8 mouse cellular contexts compared by ENCODE assay signal in genomic region chr19:4097441-4097825, GRCm38 (mm10). TPM values are rescaled to one million over a fixed set of nuclear protein-coding genes. Genes with fewer than 3 reads are reported as not detected.
DNase-seq lines count a peak whose midpoint lies in the region; ATAC-seq lines count a peak whose summit lies in the region.

No protein-coding gene starts in this region.

- under 1% methylated on average over 21 of the region's 21 CpGs for WGBS in forebrain, embryonic 13.5 days
- under 1% methylated on average over 21 of the region's 21 CpGs for WGBS in kidney, embryonic 16.5 days

- no peaks in the 10 kb centered on the region for H3K9me3 ChIP-seq in forebrain, embryonic 13.5 days (replicated peaks)
- no peaks in the 10 kb centered on the region for H3K9me3 ChIP-seq in kidney, embryonic 16.5 days (ENCODE audit: low read length)

- H3K4me1 ChIP-seq in forebrain, embryonic 13.5 days = peaks cover 56% of the 10 kb centered on the region
- peaks cover 45% of the 10 kb centered on the region for H3K4me1 ChIP-seq in kidney, embryonic 16.5 days (ENCODE audit: insufficient read depth, low read length)

- H3K9ac ChIP-seq in forebrain, embryonic 13.5 days = peak overlapping the region; percentile 68
- peak overlapping the region; percentile 70 for H3K9ac ChIP-seq in kidney, embryonic 16.5 days (replicated peaks; ENCODE audit: low read length)

- peaks cover 30% of the 10 kb centered on the region for H3K27me3 ChIP-seq in forebrain, embryonic 13.5 days
- peaks cover 25% of the 10 kb centered on the region for H3K27me3 ChIP-seq in kidney, embryonic 16.5 days (ENCODE audit: insufficient read depth, low read length)

- peak overlapping the region; percentile 88 for H3K27ac ChIP-seq in forebrain, embryonic 13.5 days
- peak overlapping the region; percentile 88 for H3K27ac ChIP-seq in kidney, embryonic 16.5 days (ENCODE audit: low read length)

- H3K4me3 ChIP-seq in forebrain, embryonic 13.5 days = peak overlapping the region; percentile 60
- peak overlapping the region; percentile 70 for H3K4me3 ChIP-seq in kidney, embryonic 16.5 days (ENCODE audit: low read length)

- H3K4me2 ChIP-seq in forebrain, embryonic 13.5 days = peak overlapping the region; percentile 68
- H3K4me2 ChIP-seq in kidney, embryonic 16.5 days (replicated peaks; ENCODE audit: low read depth, low read length) = peak overlapping the region; percentile 87

- peak; percentile 85 for DNase-seq in layer of hippocampus, adult 9-11 months
- no peak for DNase-seq in layer of hippocampus, postnatal 10 days (ENCODE audit: low spot score in 2 of 2)
- peak; percentile 96 for DNase-seq in ZHBTc4 (ENCODE audit: low read depth, low spot score)
- DNase-seq in lung, postnatal 36 days = peak; percentile 95
- peak; percentile 35 for DNase-seq in telencephalon, adult 2 months (ENCODE audit: low read depth, low spot score)
- no peak for DNase-seq in frontal cortex, postnatal 14 days (ENCODE audit: low spot score in 2 of 2)

- no peak; the same call in 1 of the 2 replicates for ATAC-seq in forebrain, embryonic 13.5 days
- peak; percentile 44 for ATAC-seq in kidney, embryonic 16.5 days (ENCODE audit: low FRiP score, low TSS enrichment)

- no peaks in the 10 kb centered on the region for H3K36me3 ChIP-seq in forebrain, embryonic 13.5 days (ENCODE audit: poor library complexity, severe bottlenecking)
- no peaks in the 10 kb centered on the region for H3K36me3 ChIP-seq in kidney, embryonic 16.5 days (ENCODE audit: insufficient read depth, low read length)

RNA-seq across cellular contexts. Expression of gene Cdk2ap2, which starts 0.5 kb away (rescaled TPM):
- 10 to 100 TPM; 21.5 to 23.6 TPM for total RNA-seq in layer of hippocampus, postnatal 10 days (2021)
- 77.4 and 80.3 TPM in 2 replicates for polyA plus RNA-seq in forebrain, embryonic 13.5 days (2015; fragmentation: Nextera tagmentation; extraction: Ambion mirVana)
- polyA plus RNA-seq in kidney, embryonic 16.5 days (2015; fragmentation: Nextera tagmentation; extraction: Ambion mirVana) = 135 and 138 TPM in 2 replicates

RNA-seq across cellular contexts. Expression of gene Pitpnm1, which starts 2.4 kb away (rescaled TPM):
- 100 to 1,000 TPM; 178 to 201 TPM for total RNA-seq in layer of hippocampus, postnatal 10 days (2021)
- polyA plus RNA-seq in forebrain, embryonic 13.5 days (2015; fragmentation: Nextera tagmentation; extraction: Ambion mirVana) = 21.1 and 32.0 TPM in 2 replicates
- 20.0 and 22.2 TPM in 2 replicates for polyA plus RNA-seq in kidney, embryonic 16.5 days (2015; fragmentation: Nextera tagmentation; extraction: Ambion mirVana)

RNA-seq across cellular contexts. Expression of gene Cabp2, which starts 16.1 kb away (rescaled TPM):
- total RNA-seq in layer of hippocampus, postnatal 10 days (2021) = not detected
- polyA plus RNA-seq in forebrain, embryonic 13.5 days (2015; fragmentation: Nextera tagmentation; extraction: Ambion mirVana) = not detected in 2 replicates
- 0.21 and 0.96 TPM in 2 replicates for polyA plus RNA-seq in kidney, embryonic 16.5 days (2015; fragmentation: Nextera tagmentation; extraction: Ambion mirVana)

RNA-seq across cellular contexts. Expression of gene Aip, which starts 28.2 kb away (rescaled TPM):
- 10 to 100 TPM; 74.6 to 76.5 TPM for total RNA-seq in layer of hippocampus, postnatal 10 days (2021)
- 73.7 and 75.9 TPM in 2 replicates for polyA plus RNA-seq in forebrain, embryonic 13.5 days (2015; fragmentation: Nextera tagmentation; extraction: Ambion mirVana)
- 115 and 120 TPM in 2 replicates for polyA plus RNA-seq in kidney, embryonic 16.5 days (2015; fragmentation: Nextera tagmentation; extraction: Ambion mirVana)

RNA-seq across cellular contexts. Expression of gene Gstp3, which starts 38.1 kb away (rescaled TPM):
- not detected for total RNA-seq in layer of hippocampus, postnatal 10 days (2021)
- polyA plus RNA-seq in forebrain, embryonic 13.5 days (2015; fragmentation: Nextera tagmentation; extraction: Ambion mirVana) = not detected in 2 replicates
- polyA plus RNA-seq in kidney, embryonic 16.5 days (2015; fragmentation: Nextera tagmentation; extraction: Ambion mirVana) = 0.36 and 0.49 TPM in 2 replicates

Comparison
In these comparisons a context has a peak if more than half of its experiments do, and no peak if none do; other contexts are left out.
1. DNase-seq: peak in layer of hippocampus, adult 9-11 months (single experiment), ZHBTc4 (single experiment), lung, postnatal 36 days (single experiment) and telencephalon, adult 2 months (single experiment); none in layer of hippocampus, postnatal 10 days (0 of 2) and frontal cortex, postnatal 14 days (0 of 2).